Mouse (Mus musculus): ENCODE data around the gene Gm6526.
"Not testable (repeated sequence)": the region's sequence is repeated elsewhere in the genome, so short reads cannot be mapped to it uniquely, and the experiment has no call there.

Gene Gm6526

GRCm38 (mm10) chr14:43747566-43747965 lies at the start of gene Gm6526:
Gene Gm6526, plus strand, starts transcription at chr14:43747866.
- not testable (repeated sequence) for DNase-seq (ENCODE audit: low spot score in 2 of 2)

DNA sequence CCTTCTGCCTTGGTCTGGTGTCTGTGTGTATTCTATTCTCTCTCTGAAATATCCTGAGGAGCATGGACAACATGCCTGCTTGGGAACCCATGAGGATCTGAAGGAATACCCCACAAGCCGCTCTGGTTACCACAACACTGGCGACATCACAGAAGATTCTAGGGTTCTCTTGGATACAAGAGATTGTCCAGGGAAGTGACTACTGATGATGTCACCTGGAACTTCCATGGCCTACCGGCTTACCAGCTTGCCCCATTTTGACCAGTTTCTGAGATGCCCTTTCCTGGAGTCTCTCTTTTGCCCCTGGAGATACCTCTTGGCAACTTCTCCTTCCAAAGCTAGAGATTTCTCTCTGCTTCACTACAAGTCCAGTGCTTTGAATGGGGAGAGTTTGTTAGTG lies 20.3 kb upstream of the Gm6526 start, which contains the start of gene Gm16506:
Gm16506 (minus strand) TSS at position 101 of the 400 bp plus-strand sequence.
- not testable (repeated sequence) for DNase-seq (ENCODE audit: low spot score in 2 of 2)

- DNase-seq (ENCODE audit: low spot score in 2 of 2): not testable (repeated sequence)
Measured at GRCm38 (mm10) chr14:43784645-43785044, 37.0 kb downstream of the Gm6526 start, which contains the start of gene Gm8180. Gene Gm8180, minus strand, starts transcription at chr14:43784745.

DNA sequence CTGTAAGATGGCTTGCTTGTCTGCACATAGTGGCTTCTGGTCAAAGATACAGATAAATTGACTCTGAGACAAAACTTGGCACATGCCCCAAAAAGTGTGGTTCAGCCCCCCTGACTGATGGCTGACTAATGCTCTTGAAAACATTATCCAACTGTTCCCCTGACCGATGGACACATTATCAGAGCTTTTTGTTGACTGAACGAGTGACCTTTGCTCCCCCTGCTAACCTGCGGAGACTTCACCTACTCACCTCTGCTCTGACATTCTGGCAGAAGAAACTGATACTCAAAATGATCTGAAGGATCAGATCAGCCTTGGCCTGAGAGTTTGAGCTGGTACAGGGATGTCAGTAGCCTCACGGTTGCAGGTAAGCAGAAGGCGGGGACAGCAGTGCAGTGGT lies 46.1 kb downstream of the Gm6526 start:
- DNase-seq (ENCODE audit: low spot score in 2 of 2): not testable (repeated sequence)

GRCm38 (mm10) chr14:43796069-43796904 lies 48.6 kb downstream of the Gm6526 start:
- no peak for DNase-seq (ENCODE audit: low spot score in 2 of 2)

- not testable (repeated sequence) for DNase-seq (ENCODE audit: low spot score in 2 of 2)
Measured at GRCm38 (mm10) chr14:43796905-43797470, 49.3 kb downstream of the Gm6526 start.

DNA sequence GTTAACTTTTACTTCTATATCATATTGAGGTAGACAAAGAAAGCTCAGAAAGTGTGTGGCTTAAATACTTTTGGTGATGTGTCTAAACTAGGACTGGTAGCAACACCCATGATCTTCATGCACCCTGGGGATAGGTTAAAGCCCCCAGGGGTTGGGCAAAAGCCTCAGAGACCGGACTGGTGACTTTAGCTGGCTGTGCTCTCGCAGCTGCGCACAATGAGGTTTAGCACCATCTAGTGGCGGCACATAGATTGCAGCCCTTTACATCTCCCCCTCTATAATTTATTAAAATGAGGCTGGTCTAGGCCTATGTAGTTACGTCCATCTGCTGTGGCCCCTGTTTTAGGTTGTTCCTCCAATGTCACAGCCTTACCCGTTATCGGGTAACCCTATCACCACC lies 56.8 kb downstream of the Gm6526 start:
- not testable (repeated sequence) for DNase-seq (ENCODE audit: low spot score in 2 of 2)

Data from spleen, postnatal 10 days (tissue).